Mouse (Mus musculus) colon, adult 2 months (tissue): ENCODE results near the gene Cd207. TPM values are rescaled to one million over a fixed set of nuclear protein-coding genes. Genes with fewer than 3 reads are reported as not detected.

Source experiments
- polyA plus RNA-seq: library from polyadenylated mRNA; depleted of rRNA; stranded (reverse); fragments of >200 nt; gene quantifications from 2 replicates; pipeline ENCODE4 v1.2.3, GENCODE M21; 2012; rRNA removed

The Cd207 gene
- polyA plus RNA-seq, result 0.07 and 0.12 TPM in 2 replicates

GRCm38 (mm10) chr6:83677757-83678156 is at the start of gene Cd207:
Cd207 (minus strand) TSS chr6:83677857.

GRCm38 (mm10) chr6:83711067-83711675 is 33.5 kb upstream of the Cd207 start, which contains the start of gene Vax2:
Vax2 (plus strand) TSS chr6:83711264.

DNA sequence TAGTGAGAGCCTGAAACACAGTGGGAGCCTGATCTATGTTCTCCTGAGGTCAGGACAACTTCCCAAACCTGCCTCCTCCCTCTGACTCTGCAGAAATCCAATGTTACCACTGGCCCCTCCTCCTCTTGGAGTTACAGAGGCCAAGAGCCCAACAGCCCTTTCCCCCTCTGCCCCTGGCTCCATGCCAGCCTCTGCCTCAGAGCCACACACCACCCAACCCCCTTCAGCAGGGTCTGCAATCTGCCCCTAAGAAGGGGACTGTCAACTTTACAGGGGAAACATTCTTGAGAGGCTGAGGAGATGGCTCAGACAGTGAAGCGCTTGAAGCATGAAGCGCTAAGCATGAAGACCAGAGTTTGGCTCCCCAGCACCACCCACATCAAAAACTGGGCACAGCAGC is 21.6 kb downstream of the Cd207 start, which contains the start of gene Clec4f:
Clec4f (minus strand) TSS at position 101 of the 400 bp plus-strand sequence.

Other genes with a start within 250 kb of the Cd207 start
- gene Tet3, start 218.8 kb downstream of the Cd207 start, polyA plus RNA-seq, result 15.0 and 15.2 TPM in 2 replicates
- 30.7 and 40.6 TPM in 2 replicates for gene Dguok, start 170.9 kb downstream of the Cd207 start, polyA plus RNA-seq
- 1,877 and 1,909 TPM in 2 replicates for gene Actg2, start 141.6 kb downstream of the Cd207 start, polyA plus RNA-seq
- gene Stambp, start 105.1 kb downstream of the Cd207 start, polyA plus RNA-seq, result 10.4 and 13.1 TPM in 2 replicates
- gene Clec4f, start 21.7 kb downstream of the Cd207 start, polyA plus RNA-seq, result not detected in 2 replicates
- not detected in 2 replicates for gene Vax2, start 33.4 kb upstream of the Cd207 start, polyA plus RNA-seq
- gene Atp6v1b1, start 65.1 kb upstream of the Cd207 start, polyA plus RNA-seq, result not detected in 2 replicates
- not detected in 2 replicates for gene Ankrd53, start 84.8 kb upstream of the Cd207 start, polyA plus RNA-seq
- gene Tex261, start 98.0 kb upstream of the Cd207 start, polyA plus RNA-seq, result 82.1 and 116 TPM in 2 replicates
- gene Nagk, start 117.1 kb upstream of the Cd207 start, polyA plus RNA-seq, result 28.1 and 28.8 TPM in 2 replicates
- gene Paip2b, start 153.9 kb upstream of the Cd207 start, polyA plus RNA-seq, result 3.4 and 5.0 TPM in 2 replicates
- 3.7 and 4.4 TPM in 2 replicates for gene Zfp638, start 189.3 kb upstream of the Cd207 start, polyA plus RNA-seq